Mouse (Mus musculus): ENCODE measurements around the gene Slc4a11.

Gene Slc4a11

GRCm38 (mm10) chr2:130697153-130697810, at the start of gene Slc4a11:
TSS of gene Slc4a11 (minus strand) at chr2:130697519.
- DNase-seq (ENCODE audit: low spot score in 2 of 2) = peak; percentile 41 to 45

GRCm38 (mm10) chr2:130743576-130743975, 46.3 kb upstream of the Slc4a11 start:
- DNase-seq (ENCODE audit: low spot score in 2 of 2) = no peak

GRCm38 (mm10) chr2:130740096-130740495, 42.8 kb upstream of the Slc4a11 start:
- no peak for DNase-seq (ENCODE audit: low spot score in 2 of 2)

- DNase-seq (ENCODE audit: low spot score in 2 of 2) = no peak
Observed at GRCm38 (mm10) chr2:130738019-130738418, 40.7 kb upstream of the Slc4a11 start.

GRCm38 (mm10) chr2:130735281-130735680, 38.0 kb upstream of the Slc4a11 start:
- DNase-seq (ENCODE audit: low spot score in 2 of 2) = no peak

GRCm38 (mm10) chr2:130733444-130733843, 36.1 kb upstream of the Slc4a11 start:
- no peak for DNase-seq (ENCODE audit: low spot score in 2 of 2)

- DNase-seq (ENCODE audit: low spot score in 2 of 2) = no peak
Observed at GRCm38 (mm10) chr2:130731855-130732254, 34.5 kb upstream of the Slc4a11 start.

GRCm38 (mm10) chr2:130730746-130731145, 33.4 kb upstream of the Slc4a11 start:
- DNase-seq (ENCODE audit: low spot score in 2 of 2) = no peak

- no peak for DNase-seq (ENCODE audit: low spot score in 2 of 2)
Observed at GRCm38 (mm10) chr2:130728906-130729585, 31.7 kb upstream of the Slc4a11 start.

- no peak for DNase-seq (ENCODE audit: low spot score in 2 of 2)
Observed at GRCm38 (mm10) chr2:130727752-130728151, 30.4 kb upstream of the Slc4a11 start.

- no peak for DNase-seq (ENCODE audit: low spot score in 2 of 2)
Observed at GRCm38 (mm10) chr2:130724369-130724768, 27.1 kb upstream of the Slc4a11 start.

GRCm38 (mm10) chr2:130717951-130718350, 20.6 kb upstream of the Slc4a11 start:
- no peak for DNase-seq (ENCODE audit: low spot score in 2 of 2)

GRCm38 (mm10) chr2:130707057-130707456, 9.7 kb upstream of the Slc4a11 start:
- DNase-seq (ENCODE audit: low spot score in 2 of 2) = no peak

GRCm38 (mm10) chr2:130706602-130707001, 9.3 kb upstream of the Slc4a11 start:
- DNase-seq (ENCODE audit: low spot score in 2 of 2) = no peak

- no peak for DNase-seq (ENCODE audit: low spot score in 2 of 2)
Observed at GRCm38 (mm10) chr2:130705178-130705577, 7.9 kb upstream of the Slc4a11 start.

- DNase-seq (ENCODE audit: low spot score in 2 of 2) = no peak
Observed at GRCm38 (mm10) chr2:130704040-130705001, 7.0 kb upstream of the Slc4a11 start.

GRCm38 (mm10) chr2:130697821-130698266, 525 bp upstream of the Slc4a11 start:
- no peak for DNase-seq (ENCODE audit: low spot score in 2 of 2)

- DNase-seq (ENCODE audit: low spot score in 2 of 2) = peak; percentile 10 to 37
Observed at GRCm38 (mm10) chr2:130696700-130697152, 593 bp downstream of the Slc4a11 start.

- no peak for DNase-seq (ENCODE audit: low spot score in 2 of 2)
Observed at GRCm38 (mm10) chr2:130693563-130693962, 3.8 kb downstream of the Slc4a11 start.

- DNase-seq (ENCODE audit: low spot score in 2 of 2) = no peak
Observed at GRCm38 (mm10) chr2:130689011-130689410, 8.3 kb downstream of the Slc4a11 start.

GRCm38 (mm10) chr2:130685426-130685825, 11.9 kb downstream of the Slc4a11 start:
- DNase-seq (ENCODE audit: low spot score in 2 of 2) = no peak

GRCm38 (mm10) chr2:130681531-130681930, 15.8 kb downstream of the Slc4a11 start:
- DNase-seq (ENCODE audit: low spot score in 2 of 2) = no peak

Data from urinary bladder, adult 18-20 months (tissue).